Mouse (Mus musculus) adrenal gland, postnatal 10 days (tissue): ENCODE results near the gene Ripk1. TPM values are rescaled to one million over a fixed set of nuclear protein-coding genes. Genes with fewer than 3 reads are reported as not detected.
A peak's percentile ranks its signal among the peaks of the same experiment; 100 is the strongest.

Experiments used
- DNase-seq: peaks from one replicate; pipeline ENCODE4 v3.0.0; 2021; ENCODE audit warnings: mixed read lengths
- total RNA-seq, 2 experiments: library from RNA; stranded (reverse); gene quantifications; 2 replicates each; pipeline ENCODE4 v1.2.3; 2021

Ripk1 gene
- total RNA-seq, 2 experiments from 2014 or later: 27.4 to 27.7 TPM

DNA sequence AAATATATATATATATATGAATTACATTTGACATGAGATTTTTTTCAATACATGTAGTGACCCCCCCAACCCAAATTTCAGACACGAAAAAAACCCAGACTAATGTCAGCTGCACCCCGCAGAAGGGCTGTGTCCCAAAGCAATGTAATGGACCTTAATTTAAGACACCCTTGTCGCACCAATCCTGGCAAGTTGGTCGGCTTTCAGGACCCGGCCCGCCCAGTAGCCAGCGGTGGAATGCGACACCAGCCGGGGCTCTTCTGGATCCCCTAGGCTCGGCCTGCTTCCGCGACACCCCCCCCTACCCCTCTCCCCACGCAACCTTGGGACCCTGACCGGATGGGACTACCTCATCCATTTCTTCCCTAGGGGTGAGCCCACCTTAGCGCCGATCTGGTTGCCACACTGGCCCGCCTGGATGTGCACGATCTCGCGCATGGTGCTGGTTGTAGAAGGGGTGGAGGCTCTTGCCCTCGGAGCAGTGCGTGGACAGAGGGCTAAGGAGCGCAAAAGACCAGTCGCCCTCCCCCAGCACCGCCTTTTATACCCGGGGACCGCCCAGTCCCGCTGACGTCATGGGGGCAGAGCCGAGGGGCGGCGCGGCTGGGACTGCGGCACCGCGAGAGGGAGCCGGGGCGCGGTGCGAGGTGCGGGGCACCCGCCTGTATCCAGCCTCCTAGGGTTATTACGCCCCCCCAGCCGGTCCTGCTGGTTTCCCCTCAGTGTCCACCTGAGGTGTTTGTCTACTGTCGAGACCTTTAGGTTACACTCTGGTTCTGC, 75.5 kb downstream of the Ripk1 start, which contains the start of gene Tubb2a:
Tubb2a (minus strand) TSS at position 516 of the 780 bp plus-strand sequence.
- peak; percentile 95 for DNase-seq

DNA sequence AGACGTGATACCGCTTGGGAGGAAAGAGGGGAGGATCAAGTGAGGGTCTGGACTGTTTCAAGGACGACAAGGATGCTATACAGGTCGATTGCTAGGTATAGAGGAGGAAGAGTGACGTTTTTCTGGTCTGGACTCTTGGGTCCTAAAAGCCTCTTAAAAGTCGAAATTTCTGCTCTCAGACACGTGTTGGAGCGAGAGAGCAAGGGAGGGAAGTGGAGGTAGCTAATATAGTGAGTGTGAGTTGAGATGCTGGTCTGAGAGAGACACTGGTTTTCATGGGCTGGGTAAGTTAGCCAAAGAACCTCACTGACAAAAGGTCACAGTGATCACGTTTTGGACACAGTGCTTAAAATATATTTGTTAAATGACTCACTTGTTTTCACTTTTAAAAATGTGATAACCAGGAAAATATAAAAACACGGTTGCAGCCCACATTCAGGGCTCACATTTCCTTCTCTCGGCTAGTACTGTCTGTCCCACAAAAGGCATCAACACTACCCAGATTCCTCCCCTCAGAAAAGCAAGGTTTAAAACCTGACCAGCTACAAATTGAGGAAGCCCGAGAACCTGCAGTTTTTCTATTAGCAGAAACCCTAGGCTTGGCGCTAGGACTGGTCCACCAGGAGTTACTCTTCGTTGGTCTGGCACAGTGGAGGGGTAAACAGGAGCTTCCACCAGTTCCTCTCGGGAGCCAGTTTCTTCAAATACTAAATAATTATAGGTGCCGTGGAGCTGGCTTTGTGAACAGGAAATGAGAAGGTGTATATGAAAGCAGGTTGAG, 76.5 kb downstream of the Ripk1 start:
- no peak for DNase-seq

DNA sequence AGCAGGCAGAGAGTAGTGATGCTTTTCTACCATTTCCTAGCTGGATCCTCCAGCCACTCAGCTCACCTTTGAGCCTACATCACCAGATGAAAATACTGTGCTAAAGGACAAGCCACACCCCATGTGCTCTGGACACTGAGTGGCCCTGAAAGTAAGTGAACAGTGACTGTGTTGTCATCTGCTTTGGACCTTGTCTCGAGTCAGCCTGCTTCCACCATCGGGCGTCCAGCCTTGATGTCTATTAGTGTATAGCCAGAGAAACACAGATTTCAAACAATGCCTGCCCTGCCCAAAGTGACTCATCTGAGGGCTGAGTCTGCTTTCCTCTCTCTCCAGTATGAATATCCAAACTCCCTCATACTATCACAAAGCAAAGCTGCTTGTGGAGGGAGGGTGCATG, 77.6 kb downstream of the Ripk1 start:
- DNase-seq: no peak

DNA sequence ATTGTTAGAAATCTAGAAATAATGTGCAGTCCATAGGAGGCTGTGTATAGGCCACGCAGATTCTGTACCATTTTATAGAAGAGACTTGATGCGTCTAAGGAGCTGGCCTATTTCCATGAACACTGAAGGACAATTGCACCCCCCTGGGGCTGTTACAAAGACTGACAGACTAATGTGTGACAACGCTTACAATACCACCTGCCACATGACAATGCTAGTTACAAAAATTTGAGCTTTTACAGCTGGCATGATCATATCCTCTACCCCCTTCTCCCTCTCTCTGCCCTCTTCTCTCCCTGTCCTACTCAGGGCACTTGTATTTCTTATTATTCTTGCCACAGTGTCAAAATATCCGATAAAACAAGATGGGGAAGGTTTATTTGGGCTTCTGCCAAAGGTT, 79.8 kb downstream of the Ripk1 start:
- no peak for DNase-seq

DNA sequence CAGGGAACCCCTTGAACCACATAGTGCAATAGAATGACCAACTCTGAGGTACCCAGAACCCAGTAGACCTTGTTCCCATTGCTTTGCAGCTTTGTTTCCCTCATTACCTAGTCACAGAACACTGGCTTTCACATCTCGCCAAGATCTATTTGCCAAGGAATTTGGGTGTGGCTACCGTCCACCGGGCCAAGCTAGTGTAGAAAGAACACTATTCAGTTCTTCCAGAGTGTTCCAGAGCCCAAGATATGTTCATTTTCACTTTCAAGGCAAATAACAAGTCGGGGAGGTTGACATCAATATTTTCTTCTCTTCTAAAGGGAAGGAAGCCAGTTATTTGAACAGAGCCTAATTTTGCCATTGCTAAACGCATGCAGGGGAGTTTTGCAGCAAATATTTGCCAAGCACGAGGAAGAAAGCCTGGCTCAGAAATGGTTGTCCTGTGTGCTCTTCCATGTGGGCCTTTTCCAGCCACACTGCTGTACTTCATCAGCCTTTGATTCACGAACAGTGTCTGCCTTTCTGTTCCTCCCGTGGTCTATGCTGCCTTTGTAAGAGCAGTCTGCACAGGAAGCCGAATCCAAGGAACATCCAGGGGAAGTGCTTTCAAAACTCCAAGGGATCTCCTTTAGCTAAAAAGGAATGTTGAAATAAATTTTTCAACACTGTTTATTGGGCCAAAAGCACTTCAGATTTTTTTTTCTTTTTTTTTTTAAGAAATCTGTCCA, 82.0 kb downstream of the Ripk1 start:
- DNase-seq: no peak

Other genes with a start within 250 kb of the Ripk1 start
- gene Serpinb6e, start 159.0 kb upstream of the Ripk1 start, total RNA-seq: not detected
- under 1 TPM in 1 of 2 experiments, not detected in 1; 0.39 TPM for gene Serpinb6c, start 96.7 kb upstream of the Ripk1 start, total RNA-seq
- 10 to 100 TPM; 32.2 to 42.3 TPM for gene Nqo2, start 37.7 kb upstream of the Ripk1 start, total RNA-seq
- 100 to 1,000 TPM; 157 to 176 TPM for gene Serpinb6a, start 431 bp downstream of the Ripk1 start, total RNA-seq
- 10 to 100 TPM; 78.6 to 78.9 TPM for gene Bphl, start 35.2 kb downstream of the Ripk1 start, total RNA-seq
- gene Tubb2a, start 75.6 kb downstream of the Ripk1 start, total RNA-seq: 10 to 100 TPM; 68.6 to 90.0 TPM
- 10 to 100 TPM; 24.9 to 61.2 TPM for gene Tubb2b, start 128.1 kb downstream of the Ripk1 start, total RNA-seq
- 10 to 100 TPM; 35.4 to 43.9 TPM for gene Psmg4, start 160.6 kb downstream of the Ripk1 start, total RNA-seq